Mouse (Mus musculus): Measurements from ENCODE around the gene Ttc22.

DNA sequence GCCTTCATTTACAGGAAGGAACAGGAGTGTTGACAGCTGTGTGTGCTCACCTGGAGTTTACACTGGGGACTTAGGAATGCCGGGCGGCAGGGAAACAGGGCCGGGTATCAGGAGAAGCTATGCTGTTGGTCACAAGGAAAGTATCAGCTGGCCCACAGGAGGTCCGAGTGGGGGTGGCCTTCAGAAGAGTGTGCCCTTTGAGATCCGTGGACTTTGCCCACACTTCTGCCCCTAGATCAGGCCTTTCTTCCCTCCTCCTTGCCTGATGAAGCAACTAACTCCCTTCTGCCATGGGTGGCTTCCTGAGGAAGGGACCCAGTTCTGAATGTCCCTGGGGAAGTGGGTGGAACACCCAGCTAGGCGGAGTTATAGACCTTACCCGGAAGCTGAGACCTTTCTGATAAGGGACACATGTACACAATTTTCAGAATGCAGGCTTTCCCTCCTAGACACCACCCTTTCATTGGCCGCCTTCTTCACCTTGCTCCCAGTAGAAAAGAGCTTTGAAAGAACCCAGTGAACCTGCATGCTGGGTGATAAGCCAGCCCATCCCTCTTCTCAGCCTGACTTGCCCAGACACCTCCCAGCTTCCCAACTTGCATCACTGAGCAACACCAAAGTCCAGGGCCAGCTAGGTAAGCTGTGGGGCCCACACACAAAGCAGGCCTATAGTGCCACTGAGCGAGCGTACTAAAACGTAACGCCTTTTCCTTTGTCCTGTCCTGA, 39.6 kb upstream of the Ttc22 start:
- TF ChIP-seq POLR2A (IDR thresholded peaks at IDR 0.05; ENCODE audit: extremely low read depth, insufficient read depth, low read length) (no peak), CTCF (IDR thresholded peaks at IDR 0.05; ENCODE audit: extremely low read depth, insufficient read depth, low read length) (no peak)

Data from cortical plate, adult 2 months (tissue).